Mouse (Mus musculus) liver, embryonic 15.5 days (tissue): Measurements from ENCODE around the gene Zcchc7. TPM values are rescaled to one million over a fixed set of nuclear protein-coding genes. Genes with fewer than 3 reads are reported as not detected.
"Not testable (repeated sequence)": the region's sequence is repeated elsewhere in the genome, so short reads cannot be mapped to it uniquely, and the experiment has no call there.

Source experiments
- ATAC-seq: fragments of 200-750 bp; cut with Nextera tagmentation; 2 replicates; pipeline ENCODE4 v1.8.0; 2017; ENCODE audit warnings: moderate number of reproducible peaks, mild to moderate bottlenecking, moderate library complexity; ENCODE audit not compliant: insufficient read depth
- H3K27ac ChIP-seq: fragments of 300-500 bp; sonication (generic); replicated peaks from 2 replicates; pipeline ENCODE4 v1.5.1; 2015; ENCODE audit warnings: mild to moderate bottlenecking, inconsistent platforms
- H3K27me3 ChIP-seq: fragments of 300-500 bp; sonication (generic); 2 replicates; pipeline ENCODE4 v1.6.1; 2015; ENCODE audit warnings: mild to moderate bottlenecking, inconsistent platforms
- H3K36me3 ChIP-seq: fragments of 300-500 bp; sonication (generic); replicated peaks from 2 replicates; pipeline ENCODE4 v1.6.1; 2015; ENCODE audit warnings: moderate library complexity, mild to moderate bottlenecking, inconsistent platforms
- H3K4me1 ChIP-seq: fragments of 300-500 bp; sonication (generic); replicated peaks from 2 replicates; pipeline ENCODE4 v1.6.1; 2015; ENCODE audit warnings: inconsistent platforms
- H3K4me2 ChIP-seq: fragments of 300-500 bp; sonication (generic); 2 replicates; pipeline ENCODE4 v1.6.1; 2015; ENCODE audit warnings: moderate library complexity, mild to moderate bottlenecking, inconsistent platforms
- H3K4me3 ChIP-seq: fragments of 300-500 bp; sonication (generic); replicated peaks from 2 replicates; pipeline ENCODE4 v1.5.1; 2015; ENCODE audit warnings: mild to moderate bottlenecking, inconsistent platforms
- H3K9ac ChIP-seq: fragments of 300-500 bp; sonication (generic); 2 replicates; pipeline ENCODE4 v1.6.1; 2015; ENCODE audit warnings: moderate library complexity, mild to moderate bottlenecking, inconsistent platforms
- H3K9me3 ChIP-seq: fragments of 300-500 bp; sonication (generic); replicated peaks from 2 replicates; pipeline ENCODE4 v1.6.1; 2016; ENCODE audit warnings: inconsistent platforms
- WGBS: fragments of 180-500 bp; shearing (Covaris S2); methylation state at CpG from one replicate; pipeline ENCODE4 v1.1.7; 2015; ENCODE audit warnings: mixed read lengths; ENCODE audit not compliant: insufficient replicate concordance; 5-methylcytosine and 5-hydroxymethylcytosine counted together
- polyA plus RNA-seq: library from polyadenylated mRNA; unstranded; fragments of >200 nt; fragmentation: Nextera tagmentation; extraction: Ambion mirVana; gene quantifications from 2 replicates; pipeline ENCODE4 v1.2.1, GENCODE M21; 2015

The Zcchc7 gene
- polyA plus RNA-seq, 1 experiment from 2014 or later = 13.0 TPM

- no peak for ATAC-seq
- peaks cover 5% of the 10 kb centered on the region; the same call in 1 of the 2 replicates for H3K4me1 ChIP-seq
- no peaks in the 10 kb centered on the region for H3K36me3 ChIP-seq
- no peak overlapping the region for H3K4me3 ChIP-seq
- no peak overlapping the region for H3K4me2 ChIP-seq
- H3K27me3 ChIP-seq = no peaks in the 10 kb centered on the region
- H3K9ac ChIP-seq = no peak overlapping the region
- no peak overlapping the region for H3K27ac ChIP-seq
- 10% methylated on average over 1 of the region's 1 CpGs for WGBS
- H3K9me3 ChIP-seq = no peaks in the 10 kb centered on the region
Measured at GRCm38 (mm10) chr4:44942237-44942636, 186.6 kb downstream of the Zcchc7 start.

DNA sequence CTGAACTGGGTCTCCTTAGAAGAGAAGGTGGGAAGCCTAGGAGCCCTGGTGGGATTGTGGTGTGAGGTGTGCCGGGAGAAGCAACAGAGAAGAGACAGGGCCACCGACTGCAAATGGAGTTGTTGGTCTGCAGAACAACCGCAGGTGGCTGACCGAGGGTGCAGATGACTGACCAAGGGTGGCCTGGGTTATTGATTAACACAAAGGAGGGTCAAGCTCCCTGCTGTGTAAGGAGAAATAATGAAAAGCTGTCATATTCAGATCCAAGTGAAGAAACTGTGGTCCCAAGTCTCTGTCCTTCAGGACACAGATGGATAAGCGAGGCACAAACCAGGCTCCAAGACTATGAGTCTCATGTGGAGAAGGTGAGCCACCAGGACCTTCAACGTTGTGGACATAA is 187.8 kb downstream of the Zcchc7 start:
- Histone ChIP-seq H3K36me3 (no peaks in the 10 kb centered on the region), H3K27me3 (no peaks in the 10 kb centered on the region), H3K9me3 (no peaks in the 10 kb centered on the region), H3K4me2 (no peak overlapping the region), H3K4me3 (no peak overlapping the region), H3K4me1 (peaks cover 5% of the 10 kb centered on the region; the same call in 1 of the 2 replicates), H3K27ac (no peak overlapping the region), H3K9ac (no peak overlapping the region)
- 64% methylated on average over 6 of the region's 6 CpGs for WGBS
- no peak for ATAC-seq

- no peak overlapping the region for H3K4me2 ChIP-seq
- no peaks in the 10 kb centered on the region for H3K36me3 ChIP-seq
- ATAC-seq = no peak
- H3K9me3 ChIP-seq = no peaks in the 10 kb centered on the region
- 60% methylated on average over 10 of the region's 10 CpGs for WGBS
- peaks cover 5% of the 10 kb centered on the region; the same call in 1 of the 2 replicates for H3K4me1 ChIP-seq
- no peak overlapping the region for H3K9ac ChIP-seq
- no peak overlapping the region for H3K4me3 ChIP-seq
- no peaks in the 10 kb centered on the region for H3K27me3 ChIP-seq
- H3K27ac ChIP-seq = no peak overlapping the region
Measured at GRCm38 (mm10) chr4:44944426-44945075, 188.9 kb downstream of the Zcchc7 start.

DNA sequence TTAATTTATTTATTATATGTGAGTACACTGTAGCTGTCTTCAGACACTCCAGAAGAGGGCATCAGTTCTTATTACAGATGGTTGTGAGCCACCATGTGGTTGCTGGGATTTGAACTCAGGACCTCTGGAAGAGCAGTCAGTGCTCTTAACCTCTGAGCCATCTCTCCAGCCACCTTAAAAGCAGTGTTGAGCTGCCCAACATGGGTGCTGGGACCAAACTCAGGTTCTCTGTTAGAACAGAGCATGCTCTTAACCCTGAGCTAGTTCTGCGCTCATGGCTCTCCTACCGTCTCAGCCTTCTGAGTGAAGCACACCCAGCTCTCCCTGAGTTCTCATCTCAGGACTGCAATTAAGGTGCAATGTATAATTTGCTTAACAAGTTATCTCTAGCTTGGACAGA is 190.4 kb downstream of the Zcchc7 start:
- H3K9ac ChIP-seq = not testable (repeated sequence)

GRCm38 (mm10) chr4:44947464-44947863 is 191.8 kb downstream of the Zcchc7 start:
- no peak overlapping the region for H3K4me3 ChIP-seq
- no peak overlapping the region for H3K27ac ChIP-seq
- H3K4me2 ChIP-seq = no peak overlapping the region
- no peaks in the 10 kb centered on the region for H3K36me3 ChIP-seq
- H3K9ac ChIP-seq = no peak overlapping the region
- H3K27me3 ChIP-seq = no peaks in the 10 kb centered on the region
- no peaks in the 10 kb centered on the region for H3K9me3 ChIP-seq
- H3K4me1 ChIP-seq = peaks cover 3% of the 10 kb centered on the region; the same call in 1 of the 2 replicates
- no peak for ATAC-seq
- 65% methylated on average over 5 of the region's 5 CpGs for WGBS

More for the DNA sequence above, 190.4 kb downstream of the Zcchc7 start:
- H3K27ac ChIP-seq, H3K27me3 ChIP-seq, H3K4me1 ChIP-seq, ATAC-seq, H3K4me2 ChIP-seq, H3K36me3 ChIP-seq, H3K4me3 ChIP-seq, H3K9me3 ChIP-seq: not testable (repeated sequence)
- 82% methylated on average over 2 of the region's 2 CpGs for WGBS

DNA sequence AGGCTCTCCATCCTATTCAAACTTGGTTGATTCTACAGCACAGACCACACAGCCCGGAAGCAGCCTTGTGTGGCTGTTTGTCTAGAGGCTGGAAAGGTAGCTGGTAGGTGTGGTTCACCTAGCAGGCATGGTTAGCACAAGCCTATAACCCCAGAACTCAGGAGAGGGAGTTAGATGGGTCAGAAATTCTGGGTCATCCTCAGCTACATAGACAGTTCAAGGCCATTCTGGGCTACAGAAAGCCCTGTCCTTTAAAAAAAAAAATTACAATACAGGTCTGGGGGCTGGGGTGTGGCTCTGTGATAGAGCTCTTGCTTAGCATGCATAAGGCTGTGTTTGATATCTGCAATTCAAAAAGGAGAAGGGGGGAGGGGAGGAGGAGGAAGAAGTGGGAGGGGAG is 192.6 kb downstream of the Zcchc7 start:
- H3K9ac ChIP-seq = no peak overlapping the region
- ATAC-seq = no peak
- WGBS = 67% methylated on average over 1 of the region's 1 CpGs
- no peak overlapping the region for H3K4me2 ChIP-seq
- H3K36me3 ChIP-seq = no peaks in the 10 kb centered on the region
- H3K4me1 ChIP-seq = no peaks in the 10 kb centered on the region; the same call in 1 of the 2 replicates
- H3K4me3 ChIP-seq = no peak overlapping the region
- no peak overlapping the region for H3K27ac ChIP-seq
- H3K9me3 ChIP-seq = no peaks in the 10 kb centered on the region
- H3K27me3 ChIP-seq = no peaks in the 10 kb centered on the region

DNA sequence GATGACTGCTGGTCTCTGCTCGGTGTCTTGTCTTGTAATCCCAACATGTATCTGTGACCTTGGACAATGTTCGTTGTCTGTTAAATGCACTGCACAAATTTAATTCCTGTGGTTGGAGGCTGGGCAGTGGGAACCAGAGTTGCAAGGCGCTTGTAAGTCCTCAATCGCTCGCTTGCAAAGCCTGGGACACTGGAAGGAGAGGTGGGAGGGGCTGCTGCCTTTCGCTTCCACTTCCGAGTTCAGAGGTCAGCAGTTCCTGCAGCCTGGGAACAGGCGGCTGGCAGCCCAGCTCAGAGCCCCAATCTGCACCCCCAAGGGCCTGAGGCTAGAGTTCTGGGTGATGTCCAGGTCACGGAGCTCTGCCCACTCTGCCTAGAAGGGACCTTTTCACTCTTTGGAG is 197.4 kb downstream of the Zcchc7 start:
- no peaks in the 10 kb centered on the region for H3K27me3 ChIP-seq
- 69% methylated on average over 9 of the region's 9 CpGs for WGBS

GRCm38 (mm10) chr4:44958776-44959175 is 203.1 kb downstream of the Zcchc7 start:
- Histone ChIP-seq H3K4me3 (no peak overlapping the region), H3K27me3 (no peaks in the 10 kb centered on the region), H3K4me2 (no peak overlapping the region), H3K27ac (no peak overlapping the region), H3K9me3 (no peaks in the 10 kb centered on the region), H3K36me3 (no peaks in the 10 kb centered on the region), H3K9ac (no peak overlapping the region), H3K4me1 (no peaks in the 10 kb centered on the region)
- WGBS = 58% methylated on average over 9 of the region's 9 CpGs
- no peak for ATAC-seq

More for the DNA sequence above, 197.4 kb downstream of the Zcchc7 start:
- Histone ChIP-seq H3K9ac (no peak overlapping the region), H3K4me1 (no peaks in the 10 kb centered on the region), H3K4me3 (no peak overlapping the region), H3K27ac (no peak overlapping the region), H3K4me2 (no peak overlapping the region), H3K9me3 (no peaks in the 10 kb centered on the region), H3K36me3 (no peaks in the 10 kb centered on the region)
- ATAC-seq = no peak

GRCm38 (mm10) chr4:44959220-44959619 is 203.5 kb downstream of the Zcchc7 start:
- H3K4me2 ChIP-seq = no peak overlapping the region
- no peaks in the 10 kb centered on the region for H3K36me3 ChIP-seq
- H3K4me1 ChIP-seq = no peaks in the 10 kb centered on the region
- no peak overlapping the region for H3K4me3 ChIP-seq
- H3K27ac ChIP-seq = no peak overlapping the region
- no peaks in the 10 kb centered on the region for H3K9me3 ChIP-seq
- no peak for ATAC-seq
- no peak overlapping the region for H3K9ac ChIP-seq
- 79% methylated on average over 13 of the region's 13 CpGs for WGBS
- no peaks in the 10 kb centered on the region for H3K27me3 ChIP-seq

- Histone ChIP-seq H3K9ac (no peak overlapping the region), H3K4me3 (no peak overlapping the region), H3K36me3 (no peaks in the 10 kb centered on the region), H3K4me1 (no peaks in the 10 kb centered on the region), H3K27me3 (no peaks in the 10 kb centered on the region; the same call in 1 of the 2 replicates), H3K9me3 (no peaks in the 10 kb centered on the region), H3K4me2 (no peak overlapping the region), H3K27ac (no peak overlapping the region)
- ATAC-seq = no peak
- WGBS = 42% methylated on average over 11 of the region's 11 CpGs
Measured at GRCm38 (mm10) chr4:44963156-44963555, 207.5 kb downstream of the Zcchc7 start.

- no peak overlapping the region for H3K27ac ChIP-seq
- WGBS = 62% methylated on average over 2 of the region's 2 CpGs
- no peak for ATAC-seq
Measured at GRCm38 (mm10) chr4:44965175-44965574, 209.5 kb downstream of the Zcchc7 start.

DNA sequence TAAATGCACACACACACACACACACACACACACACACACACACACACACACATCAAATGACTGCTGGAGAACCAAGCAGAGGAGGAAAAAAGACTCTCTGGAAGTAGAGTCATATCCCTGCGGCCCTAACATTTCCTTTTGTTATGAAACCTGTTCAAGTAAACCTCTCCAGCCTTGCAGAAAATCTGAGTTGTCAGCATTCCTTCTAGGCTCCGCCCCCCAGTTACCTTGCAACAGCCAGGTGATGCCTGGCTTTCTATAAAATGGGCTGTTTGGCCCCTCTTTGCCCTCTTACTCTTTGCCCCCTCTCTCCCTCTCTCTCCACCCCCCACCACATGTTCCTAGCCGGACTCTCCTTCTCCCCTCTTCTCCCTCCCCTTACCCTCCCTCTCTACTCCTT is 210.1 kb downstream of the Zcchc7 start:
- no peak overlapping the region for H3K4me3 ChIP-seq
- no peak overlapping the region for H3K4me2 ChIP-seq
- H3K9ac ChIP-seq = no peak overlapping the region
- 73% methylated on average over 3 of the region's 3 CpGs for WGBS
- no peaks in the 10 kb centered on the region; the same call in 1 of the 2 replicates for H3K27me3 ChIP-seq
- H3K36me3 ChIP-seq = no peaks in the 10 kb centered on the region
- H3K4me1 ChIP-seq = no peaks in the 10 kb centered on the region
- H3K27ac ChIP-seq = no peak overlapping the region
- H3K9me3 ChIP-seq = no peaks in the 10 kb centered on the region
- ATAC-seq = no peak

More at GRCm38 (mm10) chr4:44965175-44965574, 209.5 kb downstream of the Zcchc7 start:
- no peak overlapping the region for H3K4me2 ChIP-seq
- H3K27me3 ChIP-seq = no peaks in the 10 kb centered on the region; the same call in 1 of the 2 replicates
- H3K9ac ChIP-seq = no peak overlapping the region
- H3K4me1 ChIP-seq = no peaks in the 10 kb centered on the region
- H3K4me3 ChIP-seq = no peak overlapping the region
- H3K9me3 ChIP-seq = no peaks in the 10 kb centered on the region
- no peaks in the 10 kb centered on the region for H3K36me3 ChIP-seq
